Mouse (Mus musculus): ENCODE measurements around the gene Sbno1. TPM values are rescaled to one million over a fixed set of nuclear protein-coding genes. Genes with fewer than 3 reads are reported as not detected.

The Sbno1 gene
- total and polyA plus RNA-seq, 3 experiments: 32.4 to 500 (median 38.8) TPM

GRCm38 (mm10) chr5:124387932-124388331, 37.9 kb downstream of the Sbno1 start:
- DNase-seq (ENCODE audit: low read depth, low spot score): peak; percentile 28
- H3K9ac ChIP-seq (ENCODE audit: control insufficient read depth, low read depth, low read length, poor library complexity, severe bottlenecking): no peak overlapping the region
- H3K27ac ChIP-seq (ENCODE audit: control insufficient read depth, low read depth, low read length): no peak overlapping the region
- H3K27me3 ChIP-seq (ENCODE audit: control insufficient read depth in 1 of 2, insufficient read depth in 2 of 2, low read length in 2 of 2): no peaks in the 10 kb centered on the region
- H3K36me3 ChIP-seq (ENCODE audit: control insufficient read depth in 1 of 2, insufficient read depth in 2 of 2, low read length in 2 of 2): peaks cover 3 to 63% of the 10 kb centered on the region in 2 experiments
- no peaks in the 10 kb centered on the region for H3K79me2 ChIP-seq (ENCODE audit: control insufficient read depth, insufficient read depth, low read length, poor library complexity)
- H3K4me1 ChIP-seq (ENCODE audit: control insufficient read depth in 1 of 2, insufficient read depth in 2 of 2, low read length in 2 of 2): peaks cover under 1 to 2% of the 10 kb centered on the region in 2 experiments; a peak in 2 of 4 replicates
- no peaks in the 10 kb centered on the region for H3K9me3 ChIP-seq (replicated peaks; ENCODE audit: insufficient read depth, low read length)
- H3K4me3 ChIP-seq (ENCODE audit: control insufficient read depth in 1 of 2, insufficient read depth in 1 of 2, low read depth in 2 of 2, low read length in 2 of 2): no peak overlapping the region
- TF ChIP-seq RAD21 (IDR thresholded peaks at IDR 0.05; ENCODE audit: low read depth, low read length) (peak; percentile 48), SMC3 (IDR thresholded peaks at IDR 0.05; ENCODE audit: low read depth, low read length) (0 out of 2 replicates have a peak, but pooled peaks have one; percentile 23), MYB (IDR thresholded peaks at IDR 0.05; ENCODE audit: low read depth, low read length) (no peak), CTCF (IDR thresholded peaks at IDR 0.05 in 2 of 3, conservative IDR thresholded peaks at IDR 0.05 in 1 of 3; ENCODE audit: control insufficient read depth in 1 of 3, insufficient read depth in 1 of 3, low read depth in 2 of 3, low read length in 3 of 3, poor library complexity in 1 of 3, severe bottlenecking in 1 of 3) (peak in 2 of 3 experiments; percentile 34 to 50; a peak in 3 of 6 replicates)

- DNase-seq (ENCODE audit: low read depth, low spot score): no peak
- Histone ChIP-seq H3K9me3 (replicated peaks; ENCODE audit: insufficient read depth, low read length) (no peaks in the 10 kb centered on the region), H3K4me1 (ENCODE audit: control insufficient read depth in 1 of 2, insufficient read depth in 2 of 2, low read length in 2 of 2) (peaks cover 0 to 13% of the 10 kb centered on the region in 2 experiments; a peak in 2 of 4 replicates), H3K9ac (ENCODE audit: control insufficient read depth, low read depth, low read length, poor library complexity, severe bottlenecking) (no peak overlapping the region), H3K79me2 (ENCODE audit: control insufficient read depth, insufficient read depth, low read length, poor library complexity) (no peaks in the 10 kb centered on the region), H3K27ac (ENCODE audit: control insufficient read depth, low read depth, low read length) (no peak overlapping the region), H3K36me3 (ENCODE audit: control insufficient read depth in 1 of 2, insufficient read depth in 2 of 2, low read length in 2 of 2) (peaks cover 14 to 47% of the 10 kb centered on the region in 2 experiments), H3K27me3 (ENCODE audit: control insufficient read depth in 1 of 2, insufficient read depth in 2 of 2, low read length in 2 of 2) (no peaks in the 10 kb centered on the region), H3K4me3 (ENCODE audit: control insufficient read depth in 1 of 2, insufficient read depth in 1 of 2, low read depth in 2 of 2, low read length in 2 of 2) (no peak overlapping the region)
- TF ChIP-seq MAFK (IDR thresholded peaks at IDR 0.05; ENCODE audit: borderline replicate concordance, low read depth, low read length) (no peak), USF2 (IDR thresholded peaks at IDR 0.05; ENCODE audit: borderline replicate concordance in 1 of 2, insufficient read depth in 1 of 2, low read depth in 1 of 2, low read length in 2 of 2) (no peak), TCF12 (IDR thresholded peaks at IDR 0.05; ENCODE audit: low read depth, low read length) (peak; percentile 27; the same call in 1 of the 2 replicates), GATA1 (IDR thresholded peaks at IDR 0.05; ENCODE audit: low read depth, low read length) (peak; percentile 42; the same call in 1 of the 2 replicates), KAT2A (conservative IDR thresholded peaks at IDR 0.05; ENCODE audit: low read depth, low read length) (no peak), NRF1 (IDR thresholded peaks at IDR 0.05; ENCODE audit: insufficient read depth, low read depth, low read length, poor library complexity, severe bottlenecking) (no peak), MYC (IDR thresholded peaks at IDR 0.05; ENCODE audit: low read depth, low read length) (no peak), MXI1 (IDR thresholded peaks at IDR 0.05; ENCODE audit: low read depth, low read length) (no peak), ETS1 (IDR thresholded peaks at IDR 0.05; ENCODE audit: low read depth, low read length) (no peak), UBTF (IDR thresholded peaks at IDR 0.05; ENCODE audit: borderline replicate concordance, insufficient read depth, low read depth, low read length) (no peak), POLR2A (IDR thresholded peaks at IDR 0.05; ENCODE audit: control insufficient read depth in 1 of 2, insufficient read depth in 1 of 2, low read depth in 1 of 2, low read length in 2 of 2, poor library complexity in 1 of 2) (no peak), USF1 (IDR thresholded peaks at IDR 0.05; ENCODE audit: low read depth, low read length) (no peak), NELFE (IDR thresholded peaks at IDR 0.05; ENCODE audit: low read depth, low read length) (no peak), MYB (IDR thresholded peaks at IDR 0.05; ENCODE audit: low read depth, low read length) (peak; percentile 68), ELF1 (IDR thresholded peaks at IDR 0.05; ENCODE audit: low read depth, low read length) (no peak), BHLHE40 (IDR thresholded peaks at IDR 0.05; ENCODE audit: borderline replicate concordance, low read depth, low read length) (no peak), TBP (IDR thresholded peaks at IDR 0.05; ENCODE audit: low read depth, low read length) (no peak), CHD1 (IDR thresholded peaks at IDR 0.05; ENCODE audit: low read depth, low read length) (no peak), EP300 (IDR thresholded peaks at IDR 0.05; ENCODE audit: low read depth in 1 of 2, low read length in 2 of 2) (peak in 1 of 2 experiments; percentile 75; a peak in 2 of 4 replicates), MEF2A (IDR thresholded peaks at IDR 0.05; ENCODE audit: extremely low read depth, insufficient replicate concordance, low read depth, low read length, poor library complexity, severe bottlenecking) (no peak)
These were observed 45.7 kb downstream of the Sbno1 start for GRCm38 (mm10) chr5:124380121-124380520.

Data from MEL (cell line).